Mouse (Mus musculus) telencephalon, adult 2 months (tissue): Measurements from ENCODE around the gene Osbpl9.

ENCODE experiments used
- DNase-seq: peaks from one replicate; pipeline ENCODE4 v3.0.0-alpha.2; 2011; ENCODE audit warnings: low read depth, low spot score

Osbpl9 gene

GRCm38 (mm10) chr4:109105254-109105653 lies 96.8 kb downstream of the Osbpl9 start:
- DNase-seq: no peak

- no peak for DNase-seq
Measured at GRCm38 (mm10) chr4:109103145-109103883, 98.8 kb downstream of the Osbpl9 start.

- no peak for DNase-seq
Measured at GRCm38 (mm10) chr4:109102574-109102973, 99.5 kb downstream of the Osbpl9 start.

- no peak for DNase-seq
Measured at GRCm38 (mm10) chr4:109098861-109099260, 103.2 kb downstream of the Osbpl9 start.

GRCm38 (mm10) chr4:109094269-109094668 lies 107.8 kb downstream of the Osbpl9 start:
- no peak for DNase-seq

GRCm38 (mm10) chr4:109092344-109092743 lies 109.7 kb downstream of the Osbpl9 start:
- DNase-seq: no peak

- no peak for DNase-seq
Measured at GRCm38 (mm10) chr4:109091241-109091777, 110.8 kb downstream of the Osbpl9 start.

- no peak for DNase-seq
Measured at GRCm38 (mm10) chr4:109089999-109090398, 112.1 kb downstream of the Osbpl9 start.

- no peak for DNase-seq
Measured at GRCm38 (mm10) chr4:109089171-109089570, 112.9 kb downstream of the Osbpl9 start.

GRCm38 (mm10) chr4:109080118-109080517 lies 122.0 kb downstream of the Osbpl9 start:
- DNase-seq: no peak

- DNase-seq: no peak
Measured at GRCm38 (mm10) chr4:109079676-109080075, 122.4 kb downstream of the Osbpl9 start.

- no peak for DNase-seq
Measured at GRCm38 (mm10) chr4:109078941-109079340, 123.1 kb downstream of the Osbpl9 start.

- DNase-seq: no peak
Measured at GRCm38 (mm10) chr4:109073296-109073695, 128.8 kb downstream of the Osbpl9 start.

- no peak for DNase-seq
Measured at GRCm38 (mm10) chr4:109072891-109073290, 129.2 kb downstream of the Osbpl9 start.

GRCm38 (mm10) chr4:109065714-109066113 lies 136.4 kb downstream of the Osbpl9 start:
- no peak for DNase-seq

- no peak for DNase-seq
Measured at GRCm38 (mm10) chr4:109064941-109065340, 137.1 kb downstream of the Osbpl9 start.

GRCm38 (mm10) chr4:109059255-109059821 lies 142.7 kb downstream of the Osbpl9 start:
- no peak for DNase-seq

- no peak for DNase-seq
Measured at GRCm38 (mm10) chr4:109057640-109058039, 144.4 kb downstream of the Osbpl9 start.

GRCm38 (mm10) chr4:109056351-109056750 lies 145.7 kb downstream of the Osbpl9 start:
- no peak for DNase-seq

- no peak for DNase-seq
Measured at GRCm38 (mm10) chr4:109054003-109054402, 148.1 kb downstream of the Osbpl9 start.

- DNase-seq: no peak
Measured at GRCm38 (mm10) chr4:109052282-109052681, 149.8 kb downstream of the Osbpl9 start.

- no peak for DNase-seq
Measured at GRCm38 (mm10) chr4:109048258-109048657, 153.8 kb downstream of the Osbpl9 start.

GRCm38 (mm10) chr4:109043756-109044155 lies 158.3 kb downstream of the Osbpl9 start:
- DNase-seq: no peak
